Comparison of ENCODE assay signal across 18 mouse cellular contexts in the genomic region with DNA sequence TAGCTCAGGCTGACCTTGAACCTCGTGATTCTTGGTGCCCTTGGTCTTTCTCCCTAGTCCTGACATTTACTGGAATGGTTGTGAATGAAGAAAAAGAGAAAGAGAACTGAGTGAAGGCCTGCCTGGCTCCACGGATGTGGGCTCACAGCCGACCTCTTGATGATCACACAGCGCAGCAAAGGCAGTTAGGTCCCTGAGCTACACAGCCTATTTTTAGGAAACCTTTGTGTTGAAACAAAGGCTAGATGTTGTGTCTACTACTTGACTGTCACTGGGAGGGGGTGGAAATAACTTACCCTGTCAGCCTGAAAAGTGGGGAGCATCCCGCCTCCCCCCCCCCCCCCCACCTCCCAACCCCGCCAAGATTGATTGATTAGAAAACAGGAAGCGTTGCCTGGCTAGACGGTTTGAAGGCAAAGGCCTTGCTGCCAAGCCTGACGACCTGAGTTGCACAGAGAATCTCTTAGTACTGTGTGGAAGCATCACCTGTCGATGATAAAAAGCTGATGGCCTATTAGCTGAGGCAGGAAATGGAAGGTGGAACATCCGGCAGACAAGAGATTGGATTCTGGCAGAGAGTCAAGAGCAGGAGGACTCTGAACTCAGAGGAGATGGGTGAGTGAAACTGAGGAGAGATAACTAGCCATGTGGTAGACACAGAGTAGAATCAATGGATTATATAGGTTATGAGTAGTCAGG. TPM values are rescaled to one million over a fixed set of nuclear protein-coding genes. Genes with fewer than 3 reads are reported as not detected.
DNase-seq lines count a peak whose midpoint lies in the region; ATAC-seq and TF ChIP-seq lines count a peak whose summit lies in the region.
"Had no signal": no experiment of that assay in that cellular context is flagged by ENCODE, and none has a peak within 500 bp of the region (broad histone marks: within the 10 kb centered on the region; RNA-seq: fewer than 3 reads in every experiment).

No protein-coding gene starts in this region.

- 52% methylated on average over 11 of the region's 11 CpGs for WGBS in liver, adult 2 months
- WGBS in liver, embryonic 11.5 days, result 40% methylated on average over 11 of the region's 11 CpGs
- WGBS in liver, embryonic 13.5 days (ENCODE audit: insufficient replicate concordance), result 26% methylated on average over 10 of the region's 11 CpGs

- TF ChIP-seq POLR2A in liver, adult 2 months (IDR thresholded peaks at IDR 0.05; ENCODE audit: extremely low read depth, insufficient read depth, low read length), result no peak

- peak; percentile 23 for DNase-seq in liver, adult 2 months (ENCODE audit: extremely low read depth, low read depth, low spot score)
- no peak for DNase-seq in liver, embryonic 11.5 days (ENCODE audit: low spot score)
- peak; percentile 75 for DNase-seq in MEL-GATA-1-ER (ENCODE audit: extremely low read depth, low read depth)
- no peak for DNase-seq in liver, embryonic 13.5 days
- DNase-seq in thymus, postnatal 14 days, result peak; percentile 29
- no peak for DNase-seq in left cerebral cortex, adult 11 months (ENCODE audit: low spot score)
- DNase-seq in gastrocnemius, adult 8-10 months (ENCODE audit: low spot score in 2 of 2), result no peak
- DNase-seq: adrenal gland, adult 8-10 months; cerebellum, postnatal 25 days; gastrocnemius, postnatal 25 days; lung, adult 18-20 months; right cerebral cortex, postnatal 4 days had no signal

- no peak overlapping the region for H3K4me2 ChIP-seq in liver, embryonic 11.5 days
- H3K4me2 ChIP-seq in liver, embryonic 13.5 days, result no peak overlapping the region
- H3K4me2 ChIP-seq: heart, embryonic 15.5 days; hindbrain, embryonic 15.5 days had no signal

- no peaks in the 10 kb centered on the region for H3K9me3 ChIP-seq in liver, embryonic 11.5 days (ENCODE audit: control insufficient read depth, low read length)
- H3K9me3 ChIP-seq in liver, embryonic 13.5 days (replicated peaks), result no peaks in the 10 kb centered on the region
- H3K9me3 ChIP-seq: heart, embryonic 15.5 days; hindbrain, embryonic 15.5 days; megakaryocyte, embryonic 14.5 days had no signal

- no peak overlapping the region for H3K4me3 ChIP-seq in liver, adult 2 months (ENCODE audit: insufficient read depth, low read depth, low read length)
- H3K4me3 ChIP-seq in liver, embryonic 11.5 days (ENCODE audit: low read depth, low read length), result no peak overlapping the region
- H3K4me3 ChIP-seq in liver, embryonic 13.5 days (replicated peaks), result no peak overlapping the region
- H3K4me3 ChIP-seq: heart, embryonic 15.5 days; hindbrain, embryonic 15.5 days had no signal

- H3K4me1 ChIP-seq in liver, adult 2 months (ENCODE audit: control insufficient read depth, insufficient read depth, low read length), result peaks cover 5% of the 10 kb centered on the region; the same call in 1 of the 2 replicates
- peaks cover 2% of the 10 kb centered on the region for H3K4me1 ChIP-seq in liver, embryonic 11.5 days (replicated peaks; ENCODE audit: control insufficient read depth, insufficient read depth, low read length)
- H3K4me1 ChIP-seq in liver, embryonic 13.5 days (replicated peaks), result peaks cover 52% of the 10 kb centered on the region
- H3K4me1 ChIP-seq: hindbrain, embryonic 15.5 days had no signal

- H3K27ac ChIP-seq in liver, adult 2 months (replicated peaks; ENCODE audit: insufficient read depth, low read depth, low read length), result no peak overlapping the region
- no peak overlapping the region for H3K27ac ChIP-seq in liver, embryonic 11.5 days (ENCODE audit: low read depth, low read length)
- peak overlapping the region; percentile 63 for H3K27ac ChIP-seq in liver, embryonic 13.5 days
- H3K27ac ChIP-seq: heart, embryonic 15.5 days; hindbrain, embryonic 15.5 days; stomach, postnatal 0 days had no signal

- no peaks in the 10 kb centered on the region for H3K36me3 ChIP-seq in liver, adult 2 months (ENCODE audit: control insufficient read depth, insufficient read depth, low read length)
- 0 out of 2 replicates have a peak, but pooled peaks cover 3% of the 10 kb centered on the region for H3K36me3 ChIP-seq in liver, embryonic 11.5 days (ENCODE audit: control insufficient read depth, insufficient read depth, low read length)
- peaks cover 10% of the 10 kb centered on the region for H3K36me3 ChIP-seq in liver, embryonic 13.5 days

- no peaks in the 10 kb centered on the region for H3K27me3 ChIP-seq in liver, adult 2 months (ENCODE audit: control insufficient read depth, insufficient read depth, low read length)
- no peaks in the 10 kb centered on the region for H3K27me3 ChIP-seq in liver, embryonic 11.5 days (replicated peaks; ENCODE audit: control insufficient read depth, insufficient read depth, low read length)
- no peaks in the 10 kb centered on the region for H3K27me3 ChIP-seq in liver, embryonic 13.5 days
- H3K27me3 ChIP-seq: heart, embryonic 15.5 days; hindbrain, embryonic 15.5 days; megakaryocyte, embryonic 14.5 days; Patski had no signal

- no peaks in the 10 kb centered on the region for H3K79me2 ChIP-seq in liver, adult 2 months (ENCODE audit: control insufficient read depth, insufficient read depth, low read length)

- TF ChIP-seq CTCF in liver, adult 2 months (IDR thresholded peaks at IDR 0.05; ENCODE audit: low read depth, low read length), result no peak

- no peak overlapping the region for H3K9ac ChIP-seq in liver, adult 2 months (ENCODE audit: low read depth, low read length)
- H3K9ac ChIP-seq in liver, embryonic 11.5 days (ENCODE audit: low read depth, low read length), result no peak overlapping the region
- H3K9ac ChIP-seq in liver, embryonic 13.5 days, result no peak overlapping the region
- H3K9ac ChIP-seq: heart, embryonic 15.5 days; hindbrain, embryonic 15.5 days had no signal

- ATAC-seq in liver, embryonic 11.5 days (replicated peaks; ENCODE audit: low FRiP score), result no peak; the same call in 1 of the 2 replicates
- ATAC-seq in liver, embryonic 13.5 days (ENCODE audit: low read depth), result peak; percentile 34
- ATAC-seq: forebrain, embryonic 14.5 days; Patski had no signal

RNA-seq across cellular contexts. Expression of gene Hectd1, which starts 42.3 kb away (rescaled TPM):
- 96.1 and 102 TPM in 2 replicates for total RNA-seq in liver, adult 2 months (2014; rRNA removed)
- 12.1 and 15.1 TPM in 2 replicates for polyA plus RNA-seq in liver, adult 2 months (2012; rRNA removed)
- polyA plus RNA-seq in liver, embryonic 11.5 days (2014; fragmentation: Nextera tagmentation; extraction: Ambion mirVana), result 59.4 and 60.0 TPM in 2 replicates
- polyA plus RNA-seq in liver, embryonic 13.5 days (2015; fragmentation: Nextera tagmentation; extraction: Ambion mirVana), result 29.6 and 32.1 TPM in 2 replicates
- total RNA-seq in gastrocnemius, adult 8-10 months (2022), result 10 to 100 TPM; 90.1 to 99.0 (median 95.5) TPM

Comparison
In these comparisons a context has a peak if more than half of its experiments do, and no peak if none do; other contexts are left out.
1. DNase-seq: peak in liver, adult 2 months (single experiment), MEL-GATA-1-ER (single experiment) and thymus, postnatal 14 days (single experiment); none in liver, embryonic 11.5 days (single experiment), liver, embryonic 13.5 days (single experiment), left cerebral cortex, adult 11 months (single experiment) and gastrocnemius, adult 8-10 months (0 of 2).